Mouse (Mus musculus): ENCODE data around the gene Pdia5.

GRCm38 (mm10) chr16:35471841-35472568, 18.7 kb downstream of the Pdia5 start:
- TF ChIP-seq CTCF (IDR thresholded peaks at IDR 0.05; ENCODE audit: borderline replicate concordance, extremely low read depth, insufficient read depth, insufficient read length): no peak
- no peak for TF ChIP-seq POLR2A (IDR thresholded peaks at IDR 0.05; ENCODE audit: borderline replicate concordance, extremely low read depth, insufficient read depth, insufficient read length, poor library complexity, severe bottlenecking)

Measured in brain, embryonic 14.5 days (tissue).